Mouse (Mus musculus) left cerebral cortex, postnatal 10 days (tissue): ENCODE measurements at regions not wholly inside any gene's neighbourhood (a gene's known extent, or its start where the extent isn't known, plus 50 kb on each side); places are given as distances from the start of the nearest gene placed in this dataset.
A peak's percentile ranks its signal among the peaks of the same experiment; 100 is the strongest.

ENCODE experiments used
- DNase-seq, 2 experiments: peaks; one replicate each; pipeline ENCODE4 v3.0.0; 2021 to 2022; ENCODE audit warnings: low spot score in 2 of 2, mixed read lengths in 1 of 2; ENCODE audit errors: extremely low spot score in 1 of 2
- intact Hi-C: fragments of 180-260 bp; cut with DNase I; formaldehyde crosslinking; loops from one replicate; pipeline ENCODE4 v1.15.1; 2025

DNA sequence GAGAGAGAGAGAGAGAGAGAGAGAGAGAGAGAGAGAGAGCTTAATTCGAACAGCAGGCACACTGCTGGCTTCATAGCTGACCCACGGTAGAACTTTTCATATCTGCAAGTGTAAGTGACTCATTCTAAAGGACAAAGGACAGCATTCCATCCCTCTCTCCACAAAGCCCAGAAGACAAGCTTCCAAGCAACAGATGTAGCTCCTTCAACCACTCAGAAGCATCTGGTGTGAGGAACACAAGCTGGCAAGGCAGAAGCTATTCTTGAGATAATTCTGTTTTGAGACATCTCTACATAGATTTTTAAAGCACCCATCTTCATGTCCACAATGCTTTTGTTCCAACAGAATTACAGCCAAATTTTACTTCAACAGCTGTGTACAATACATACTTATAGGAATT, 294.2 kb upstream of the Gria1 start:
- intact Hi-C loops: no loop called here
- DNase-seq: peak in 1 of 2 experiments; percentile 20

DNA sequence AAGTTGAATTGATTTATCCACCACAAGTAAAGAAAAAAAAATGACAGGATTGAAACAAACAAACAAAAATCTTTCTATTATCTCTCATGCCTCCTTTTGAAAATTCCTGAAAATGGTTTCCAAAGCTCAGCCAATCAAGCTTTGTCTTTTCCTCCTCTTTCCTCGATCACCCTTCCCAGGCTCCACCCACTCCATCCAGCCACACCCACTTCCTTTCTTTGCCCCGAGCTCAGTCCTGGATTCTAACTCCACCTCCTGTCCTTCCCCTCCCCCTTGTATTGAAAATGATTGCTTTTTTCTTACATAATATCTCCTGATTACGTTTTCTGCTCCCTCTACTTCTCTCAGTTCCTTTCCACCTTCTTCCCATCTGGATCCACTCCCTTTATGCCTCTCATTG, 286.0 kb upstream of the Gria1 start:
- no peak for DNase-seq

GRCm38 (mm10) chr11:56726161-56726560, 285.0 kb upstream of the Gria1 start:
- intact Hi-C loops: no loop called here
- no peak for DNase-seq

More for the DNA sequence above, 286.0 kb upstream of the Gria1 start:
- intact Hi-C loops: no loop called here

DNA sequence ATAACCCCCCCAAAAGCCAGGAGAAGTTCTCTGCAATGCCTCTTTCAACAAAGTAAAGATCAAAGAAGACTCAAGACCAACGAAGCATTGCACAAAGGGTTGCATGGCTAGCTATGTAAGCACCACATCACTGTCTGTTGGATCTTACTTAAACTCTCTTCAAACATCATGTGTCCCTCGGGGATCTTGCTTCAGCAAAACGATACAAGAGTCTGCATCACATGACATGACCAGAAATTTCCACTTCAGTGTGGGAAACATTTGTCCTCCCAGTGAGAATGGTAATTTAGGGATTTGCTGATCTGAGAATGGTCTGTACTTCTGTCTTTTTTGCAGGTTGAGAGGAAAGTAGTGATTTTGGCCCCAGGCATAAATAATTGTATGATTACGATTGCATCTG, 283.6 kb upstream of the Gria1 start:
- intact Hi-C loops: no loop called here
- DNase-seq: no peak

DNA sequence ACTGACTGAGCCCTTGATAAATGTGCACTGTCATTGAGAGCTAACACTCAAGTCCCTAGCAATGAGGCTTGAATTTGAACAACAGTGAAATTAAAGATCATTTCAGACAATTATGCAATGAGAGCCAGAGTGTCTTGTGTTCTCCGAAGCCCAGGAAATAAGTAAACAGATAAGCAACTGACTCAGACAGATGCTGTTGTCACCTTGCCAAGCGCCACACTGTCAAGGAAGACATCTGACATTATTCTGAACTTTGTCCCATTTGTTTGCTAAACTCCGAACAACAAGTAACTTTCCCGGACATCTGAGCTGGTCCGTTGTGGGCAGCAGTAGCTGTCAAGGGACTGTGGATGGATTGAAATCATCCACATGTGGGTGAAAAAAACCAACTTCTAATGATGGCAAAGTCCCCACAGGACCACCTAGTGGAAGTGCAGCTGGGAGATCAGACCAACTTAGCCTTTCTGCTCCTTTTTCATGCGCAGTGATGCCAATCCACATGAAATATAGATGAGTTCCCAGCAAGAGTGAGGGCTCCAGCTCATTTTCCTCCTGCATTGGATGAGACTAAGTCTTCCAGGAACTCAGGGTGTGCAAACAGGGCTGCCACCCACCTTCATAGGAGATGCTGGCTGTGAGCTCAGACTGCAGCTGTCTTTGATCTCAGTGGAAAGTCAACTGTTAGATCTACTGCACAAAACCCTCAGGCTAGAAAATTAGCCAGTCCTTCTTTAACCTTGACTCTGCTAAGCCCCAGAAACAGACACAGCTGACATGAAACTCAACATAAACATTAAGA, 282.8 kb upstream of the Gria1 start:
- intact Hi-C loops: no loop called here
- peak in 1 of 2 experiments; percentile 38 for DNase-seq

DNA sequence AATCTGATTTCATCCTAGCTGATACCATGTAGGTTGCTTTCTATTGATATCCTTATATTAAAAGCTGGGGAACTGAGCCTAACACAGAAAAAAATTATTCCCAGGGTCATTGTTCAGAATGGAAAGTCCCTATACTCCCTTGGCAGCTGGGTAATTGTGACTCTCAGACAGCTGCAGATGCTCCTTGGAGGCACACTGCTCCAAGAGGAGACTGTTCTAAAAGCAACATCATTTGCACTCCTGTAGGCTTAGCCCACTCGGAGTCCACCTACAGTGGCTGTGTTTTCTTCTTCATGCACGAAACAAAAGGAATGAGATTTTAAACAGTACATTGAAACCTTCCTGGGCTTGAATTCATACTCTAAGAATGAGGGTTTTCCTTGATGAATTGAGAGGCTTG, 269.3 kb upstream of the Gria1 start:
- intact Hi-C loops: no loop called here
- DNase-seq: no peak

- no peak for DNase-seq
- intact Hi-C loops: no loop called here
Observed at GRCm38 (mm10) chr11:56750032-56750431, 261.2 kb upstream of the Gria1 start.

GRCm38 (mm10) chr11:56750639-56751038, 260.5 kb upstream of the Gria1 start:
- intact Hi-C loops: no loop called here
- no peak for DNase-seq

- intact Hi-C loops: no loop called here
- DNase-seq: no peak
Observed at GRCm38 (mm10) chr11:56751918-56752317, 259.3 kb upstream of the Gria1 start.

- intact Hi-C loops: no loop called here
- DNase-seq: peak in 1 of 2 experiments; percentile 11
Observed at GRCm38 (mm10) chr11:56753699-56754098, 257.5 kb upstream of the Gria1 start.

GRCm38 (mm10) chr11:56760474-56760873, 250.7 kb upstream of the Gria1 start:
- intact Hi-C loops: no loop called here
- no peak for DNase-seq

- intact Hi-C loops: no loop called here
- DNase-seq: peak in 1 of 2 experiments; percentile 15
Observed at GRCm38 (mm10) chr11:56762467-56763120, 248.6 kb upstream of the Gria1 start.

DNA sequence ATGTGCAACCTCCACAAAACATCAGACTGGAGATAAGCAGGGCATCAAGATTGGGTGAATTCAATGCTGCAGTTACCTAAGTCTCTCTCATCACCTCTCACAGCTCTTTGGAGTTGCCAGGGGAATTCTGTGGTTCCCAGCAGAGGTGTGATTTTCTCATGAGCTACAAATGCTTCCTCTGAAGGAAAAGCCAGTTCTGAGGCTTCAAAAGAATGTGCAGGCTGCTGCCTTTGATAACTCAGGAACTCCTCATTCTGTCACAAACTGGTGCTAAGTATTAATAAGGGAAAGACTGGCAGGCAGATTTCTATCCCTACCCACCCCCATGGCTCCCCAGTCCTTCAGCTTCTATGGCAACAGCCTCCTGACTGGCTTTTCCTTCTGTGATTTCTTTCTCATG, 243.8 kb upstream of the Gria1 start:
- DNase-seq: peak in 1 of 2 experiments; percentile 17
- intact Hi-C loops: no loop called here

DNA sequence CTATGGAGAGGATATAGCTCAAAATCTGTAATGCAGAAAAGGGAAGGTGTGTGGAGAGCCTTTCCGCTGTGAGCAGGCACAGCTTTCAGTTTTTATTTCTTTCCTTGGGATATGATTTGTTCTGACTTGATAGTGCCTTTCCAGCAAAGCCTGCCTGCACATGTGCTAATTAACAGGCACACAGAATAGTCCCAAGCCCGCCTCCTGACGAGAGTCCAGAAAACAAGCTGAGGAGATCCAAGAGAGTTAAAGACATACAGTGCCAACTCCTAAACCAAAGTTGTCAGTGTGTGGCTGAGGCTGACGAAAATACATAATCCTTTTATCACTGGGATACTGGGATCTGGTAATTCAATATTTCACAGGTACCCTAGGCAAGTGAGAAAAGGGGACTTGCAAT, 224.8 kb upstream of the Gria1 start:
- peak in 1 of 2 experiments; percentile 18 for DNase-seq

DNA sequence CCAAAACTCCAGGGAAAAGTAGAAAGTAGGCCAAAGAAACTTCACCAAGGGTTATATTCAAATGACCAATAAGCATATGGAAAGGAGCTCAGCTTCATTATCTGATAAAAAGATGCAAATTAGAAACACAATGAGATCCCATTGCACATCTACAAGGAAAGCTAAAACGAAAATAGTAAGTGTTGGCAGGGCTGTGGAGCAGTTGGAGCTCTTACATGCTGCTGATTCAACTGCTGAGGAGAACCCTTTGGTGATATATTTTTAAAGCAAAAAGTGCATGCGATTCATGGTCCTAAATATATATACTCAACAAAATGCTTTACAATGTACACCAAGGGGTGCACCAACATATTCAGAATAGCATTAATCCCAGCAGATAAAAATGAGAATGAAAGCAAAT, 218.5 kb upstream of the Gria1 start:
- intact Hi-C loops: no loop called here
- DNase-seq: peak in 1 of 2 experiments; percentile 46

More for the DNA sequence above, 224.8 kb upstream of the Gria1 start:
- intact Hi-C loops: no loop called here

- DNase-seq: no peak
- intact Hi-C loops: no loop called here
Observed at GRCm38 (mm10) chr11:56807314-56807713, 203.9 kb upstream of the Gria1 start.

- intact Hi-C loops: no loop called here
- peak; percentile 17 to 25 for DNase-seq
Observed at GRCm38 (mm10) chr11:56810141-56810540, 201.0 kb upstream of the Gria1 start.

DNA sequence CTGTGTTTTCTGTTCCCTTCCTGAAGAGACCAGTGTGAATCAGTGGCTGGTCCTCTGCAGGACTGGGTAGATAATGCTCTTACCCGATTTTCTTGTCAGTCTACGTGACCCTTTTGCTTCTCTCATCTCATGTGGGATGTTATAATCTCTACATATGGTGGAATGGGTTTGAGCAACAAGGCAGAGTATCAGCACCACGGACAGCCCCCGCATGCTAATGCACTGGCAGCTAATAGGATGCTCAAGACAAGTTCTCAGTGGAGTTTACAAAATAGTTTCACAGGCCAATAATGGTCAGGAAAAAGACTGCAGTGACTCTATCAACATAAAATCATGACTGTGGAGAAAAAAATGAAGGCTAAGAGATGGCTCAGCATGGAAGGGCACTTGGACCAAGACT, 199.1 kb upstream of the Gria1 start:
- DNase-seq: no peak
- intact Hi-C loops: no loop called here

- DNase-seq: no peak
- intact Hi-C loops: no loop called here
Observed at GRCm38 (mm10) chr11:56823471-56823870, 187.7 kb upstream of the Gria1 start.

- intact Hi-C loops: no loop called here
- DNase-seq: no peak
Observed at GRCm38 (mm10) chr11:56827499-56827898, 183.7 kb upstream of the Gria1 start.
